Mouse (Mus musculus): ENCODE data around the gene Gnb1. TPM values are rescaled to one million over a fixed set of nuclear protein-coding genes. Genes with fewer than 3 reads are reported as not detected.

Gene Gnb1
- total RNA-seq, 2 experiments from 2014 or later: 309 to 321 TPM

GRCm38 (mm10) chr4:155482733-155483540 lies 8.2 kb upstream of the Gnb1 start:
- intact Hi-C loops (cut with DNase I): loop anchor here (10.0 kb wide), 2 partner anchors 222 to 292 kb away; partner anchors contain the start of genes Ssu72 and Vwa1
- DNase-seq: no peak

GRCm38 (mm10) chr4:155485521-155485920 lies 5.6 kb upstream of the Gnb1 start:
- no peak for DNase-seq
- intact Hi-C loops (cut with DNase I): loop anchor here (10.0 kb wide), 2 partner anchors 219 to 289 kb away; partner anchors contain the start of genes Ssu72 and Vwa1

- DNase-seq: no peak
- intact Hi-C loops (cut with DNase I): loop anchor here (10.0 kb wide), 2 partner anchors 217 to 287 kb away; partner anchors contain the start of genes Ssu72 and Vwa1
Observed at GRCm38 (mm10) chr4:155487746-155488145, 3.4 kb upstream of the Gnb1 start.

- intact Hi-C loops (cut with DNase I): loop anchor here (10.0 kb wide), 2 partner anchors 216 to 286 kb away; partner anchors contain the start of genes Ssu72 and Vwa1
- peak; percentile 76 for DNase-seq
Observed at GRCm38 (mm10) chr4:155488232-155489025, 2.7 kb upstream of the Gnb1 start.

- intact Hi-C loops (cut with DNase I): loop anchor here (10.0 kb wide), 2 partner anchors 215 to 285 kb away; partner anchors contain the start of genes Ssu72 and Vwa1
- DNase-seq: no peak
Observed at GRCm38 (mm10) chr4:155489101-155489970, 1.8 kb upstream of the Gnb1 start.

- peak in 1 of 2 experiments; percentile 17 for DNase-seq
- intact Hi-C loops (cut with DNase I): loop anchor here (2.0 kb wide), 1 partner anchor 74 kb away; no protein-coding TSS in a partner anchor
Observed at GRCm38 (mm10) chr4:155490456-155490855, 705 bp upstream of the Gnb1 start.

- intact Hi-C loops (cut with DNase I): loop anchor here (2.0 kb wide), 1 partner anchor 73 kb away; no protein-coding TSS in a partner anchor
- DNase-seq: no peak
Observed at GRCm38 (mm10) chr4:155491529-155492130, 469 bp downstream of the Gnb1 start.

- DNase-seq: peak; percentile 69 to 74
- intact Hi-C loops (cut with DNase I): no loop called here
Observed at GRCm38 (mm10) chr4:155492131-155492633, 1.0 kb downstream of the Gnb1 start.

- DNase-seq: no peak
- intact Hi-C loops (cut with DNase I): no loop called here
Observed at GRCm38 (mm10) chr4:155494891-155495290, 3.7 kb downstream of the Gnb1 start.

- intact Hi-C loops (cut with DNase I): no loop called here
Observed at GRCm38 (mm10) chr4:155497963-155498362, 6.8 kb downstream of the Gnb1 start.

GRCm38 (mm10) chr4:155501126-155501525 lies 10.0 kb downstream of the Gnb1 start:
- intact Hi-C loops (cut with DNase I): no loop called here
- DNase-seq: no peak

More at GRCm38 (mm10) chr4:155497963-155498362, 6.8 kb downstream of the Gnb1 start:
- no peak for DNase-seq

GRCm38 (mm10) chr4:155505067-155505466 lies 13.9 kb downstream of the Gnb1 start:
- no peak for DNase-seq
- intact Hi-C loops (cut with DNase I): no loop called here

- no peak for DNase-seq
- intact Hi-C loops (cut with DNase I): no loop called here
Observed at GRCm38 (mm10) chr4:155505671-155506295, 14.6 kb downstream of the Gnb1 start.

- intact Hi-C loops (cut with DNase I): no loop called here
- DNase-seq: no peak
Observed at GRCm38 (mm10) chr4:155508614-155509013, 17.5 kb downstream of the Gnb1 start.

- intact Hi-C loops (cut with DNase I): no loop called here
- no peak for DNase-seq
Observed at GRCm38 (mm10) chr4:155510981-155511380, 19.8 kb downstream of the Gnb1 start.

- DNase-seq: no peak
- intact Hi-C loops (cut with DNase I): no loop called here
Observed at GRCm38 (mm10) chr4:155514810-155515209, 23.6 kb downstream of the Gnb1 start.

GRCm38 (mm10) chr4:155517948-155518517 lies 26.9 kb downstream of the Gnb1 start:
- intact Hi-C loops (cut with DNase I): no loop called here

GRCm38 (mm10) chr4:155522327-155522726 lies 31.2 kb downstream of the Gnb1 start:
- intact Hi-C loops (cut with DNase I): no loop called here
- DNase-seq: no peak

More at GRCm38 (mm10) chr4:155517948-155518517, 26.9 kb downstream of the Gnb1 start:
- no peak for DNase-seq

GRCm38 (mm10) chr4:155525751-155526150 lies 34.6 kb downstream of the Gnb1 start:
- peak; percentile 9 to 15 for DNase-seq
- intact Hi-C loops (cut with DNase I): no loop called here
